Mouse (Mus musculus) forebrain, postnatal 0 days (tissue): ENCODE results near the gene Dlx4. TPM values are rescaled to one million over a fixed set of nuclear protein-coding genes. Genes with fewer than 3 reads are reported as not detected.

ENCODE experiments used
- ATAC-seq: fragments of 200-750 bp; cut with Nextera tagmentation; 2 replicates; pipeline ENCODE4 v1.8.0; 2017; ENCODE audit warnings: mild to moderate bottlenecking, moderate library complexity
- DNase-seq: peaks from one replicate; pipeline ENCODE4 v3.0.0-alpha.2; 2015
- H3K27ac ChIP-seq: fragments of 300-500 bp; sonication (generic); 2 replicates; pipeline ENCODE4 v1.5.1; 2014; ENCODE audit warnings: low read depth, mild to moderate bottlenecking, antibody characterized with exemption, low read length, moderate library complexity, mixed read lengths
- H3K27me3 ChIP-seq: fragments of 300-500 bp; sonication (generic); 2 replicates; pipeline ENCODE4 v1.6.1; 2014; ENCODE audit warnings: mild to moderate bottlenecking, low read length, mixed read lengths; ENCODE audit not compliant: insufficient read depth
- H3K36me3 ChIP-seq: fragments of 300-500 bp; sonication (generic); 2 replicates; pipeline ENCODE4 v1.6.1; 2014; ENCODE audit warnings: mild to moderate bottlenecking, moderate library complexity; ENCODE audit not compliant: insufficient read depth
- H3K4me1 ChIP-seq: fragments of 300-500 bp; sonication (generic); 2 replicates; pipeline ENCODE4 v1.6.1; 2014; ENCODE audit warnings: antibody characterized with exemption; ENCODE audit not compliant: insufficient read depth
- H3K4me2 ChIP-seq: fragments of 300-500 bp; sonication (generic); 2 replicates; pipeline ENCODE4 v1.6.1; 2014; ENCODE audit warnings: low read depth, mild to moderate bottlenecking, moderate library complexity
- H3K4me3 ChIP-seq: fragments of 300-500 bp; sonication (generic); 2 replicates; pipeline ENCODE4 v1.5.1; 2014; ENCODE audit warnings: low read depth, low read length, mixed read lengths
- H3K9ac ChIP-seq: fragments of 300-500 bp; sonication (generic); 2 replicates; pipeline ENCODE4 v1.6.1; 2014; ENCODE audit warnings: mild to moderate bottlenecking
- H3K9me3 ChIP-seq: fragments of 300-500 bp; sonication (generic); 2 replicates; pipeline ENCODE4 v1.6.1; 2016; ENCODE audit warnings: low read length
- CTCF ChIP-seq: sonication (generic); IDR thresholded peaks from 2 replicates; pipeline ENCODE4 v1.5.1; 2016; ENCODE audit warnings: antibody characterized with exemption, control low read depth, low read depth
- WGBS: fragments of 180-500 bp; shearing (Covaris S2); extraction: QIAGEN DNeasy Blood & Tissue Kit; methylation state at CpG from one replicate; pipeline ENCODE4 v1.1.7; 2014; 5-methylcytosine and 5-hydroxymethylcytosine counted together
- polyA plus RNA-seq: library from polyadenylated mRNA; unstranded; fragments of >200 nt; fragmentation: Nextera tagmentation; extraction: Ambion mirVana; gene quantifications from 2 replicates; pipeline ENCODE4 v1.2.1, GENCODE M21; 2015
- total RNA-seq: library from RNA; depleted of rRNA; stranded (reverse); fragments of >200 nt; gene quantifications from 2 replicates; pipeline ENCODE4 v1.2.3, GENCODE M21; 2014

Dlx4 gene
- total and polyA plus RNA-seq, 2 experiments from 2014 or later = 0.82 TPM; not detected in 1

- Histone ChIP-seq H3K4me1 (0 out of 2 replicates have a peak, but pooled peaks cover 4% of the 10 kb centered on the region), H3K36me3 (no peaks in the 10 kb centered on the region), H3K27me3 (no peaks in the 10 kb centered on the region), H3K4me2 (0 out of 2 replicates have a peak overlapping the region, but pooled peaks have one; percentile 17), H3K4me3 (no peak overlapping the region), H3K9me3 (no peaks in the 10 kb centered on the region), H3K27ac (no peak overlapping the region), H3K9ac (no peak overlapping the region)
- TF ChIP-seq CTCF = no peak
- DNase-seq (no peak), ATAC-seq (no peak)
- WGBS = 7% methylated on average over 25 of the region's 25 CpGs
Measured at GRCm38 (mm10) chr11:95105274-95105874, 40.7 kb downstream of the Dlx4 start.

- no peaks in the 10 kb centered on the region for H3K27me3 ChIP-seq
- no peak overlapping the region for H3K27ac ChIP-seq
- H3K4me2 ChIP-seq = no peak overlapping the region
- DNase-seq (no peak), ATAC-seq (no peak)
- H3K36me3 ChIP-seq = no peaks in the 10 kb centered on the region
- H3K4me3 ChIP-seq = no peak overlapping the region
- H3K4me1 ChIP-seq = 0 out of 2 replicates have a peak, but pooled peaks cover 4% of the 10 kb centered on the region
- TF ChIP-seq CTCF = no peak
- H3K9ac ChIP-seq = no peak overlapping the region
- 89% methylated on average over 6 of the region's 6 CpGs for WGBS
- H3K9me3 ChIP-seq = no peaks in the 10 kb centered on the region
Measured at GRCm38 (mm10) chr11:95104266-95104665, 41.8 kb downstream of the Dlx4 start.

- H3K27ac ChIP-seq = no peak overlapping the region
- no peak for ATAC-seq
- WGBS = 82% methylated on average over 19 of the region's 19 CpGs
Measured at GRCm38 (mm10) chr11:95102161-95102904, 43.7 kb downstream of the Dlx4 start.

GRCm38 (mm10) chr11:95101071-95101788 lies 44.8 kb downstream of the Dlx4 start:
- 54% methylated on average over 16 of the region's 16 CpGs for WGBS
- ATAC-seq (no peak), DNase-seq (no peak)
- H3K27me3 ChIP-seq = no peaks in the 10 kb centered on the region
- H3K36me3 ChIP-seq = no peaks in the 10 kb centered on the region
- no peak overlapping the region for H3K27ac ChIP-seq
- no peak overlapping the region for H3K4me2 ChIP-seq
- no peaks in the 10 kb centered on the region for H3K4me1 ChIP-seq
- no peaks in the 10 kb centered on the region for H3K9me3 ChIP-seq
- TF ChIP-seq CTCF = no peak
- H3K4me3 ChIP-seq = no peak overlapping the region
- no peak overlapping the region for H3K9ac ChIP-seq

More at GRCm38 (mm10) chr11:95102161-95102904, 43.7 kb downstream of the Dlx4 start:
- Histone ChIP-seq H3K9me3 (no peaks in the 10 kb centered on the region), H3K36me3 (no peaks in the 10 kb centered on the region), H3K27me3 (no peaks in the 10 kb centered on the region), H3K9ac (no peak overlapping the region), H3K4me2 (no peak overlapping the region), H3K4me1 (0 out of 2 replicates have a peak, but pooled peaks cover 4% of the 10 kb centered on the region), H3K4me3 (no peak overlapping the region)
- no peak for DNase-seq
- no peak for TF ChIP-seq CTCF

GRCm38 (mm10) chr11:95100393-95100792 lies 45.7 kb downstream of the Dlx4 start:
- DNase-seq (no peak), ATAC-seq (no peak)
- Histone ChIP-seq H3K27ac (no peak overlapping the region), H3K9me3 (no peaks in the 10 kb centered on the region), H3K36me3 (no peaks in the 10 kb centered on the region), H3K4me2 (no peak overlapping the region), H3K4me3 (no peak overlapping the region), H3K9ac (no peak overlapping the region), H3K27me3 (no peaks in the 10 kb centered on the region), H3K4me1 (no peaks in the 10 kb centered on the region)
- WGBS = 51% methylated on average over 3 of the region's 3 CpGs
- no peak for TF ChIP-seq CTCF

- Histone ChIP-seq H3K9ac (no peak overlapping the region), H3K27ac (no peak overlapping the region), H3K4me1 (no peaks in the 10 kb centered on the region), H3K4me3 (no peak overlapping the region), H3K36me3 (no peaks in the 10 kb centered on the region), H3K9me3 (no peaks in the 10 kb centered on the region), H3K4me2 (no peak overlapping the region), H3K27me3 (no peaks in the 10 kb centered on the region)
- ATAC-seq (no peak), DNase-seq (no peak)
- 81% methylated on average over 5 of the region's 5 CpGs for WGBS
- no peak for TF ChIP-seq CTCF
Measured at GRCm38 (mm10) chr11:95098346-95099095, 47.5 kb downstream of the Dlx4 start.
